Mouse (Mus musculus) heart, adult 8-10 months (tissue): Measurements from ENCODE around the gene St14. TPM values are rescaled to one million over a fixed set of nuclear protein-coding genes. Genes with fewer than 3 reads are reported as not detected.
"Not testable (repeated sequence)": the region's sequence is repeated elsewhere in the genome, so short reads cannot be mapped to it uniquely, and the experiment has no call there.

Experiments
- DNase-seq: peaks from one replicate; pipeline ENCODE4 v3.0.0; 2022; ENCODE audit warnings: low spot score
- total RNA-seq, 4 experiments: library from RNA; stranded (reverse); gene quantifications; 2 replicates each; pipeline ENCODE4 v1.2.4; 2022

Gene St14
- under 1 TPM; 0.12 to 0.66 (median 0.22) TPM for total RNA-seq

- DNase-seq: no peak
These were observed at the start of gene St14 for GRCm38 (mm10) chr9:31131205-31131968. Gene St14 (minus strand): TSS chr9:31131853.

GRCm38 (mm10) chr9:31177692-31178091 is 46.0 kb upstream of the St14 start:
- DNase-seq: no peak

- DNase-seq: peak; percentile 87
These were observed 44.9 kb upstream of the St14 start for GRCm38 (mm10) chr9:31176379-31177130.

GRCm38 (mm10) chr9:31175978-31176377 is 44.3 kb upstream of the St14 start:
- DNase-seq: no peak

- DNase-seq: no peak
These were observed 43.7 kb upstream of the St14 start for GRCm38 (mm10) chr9:31175346-31175745.

GRCm38 (mm10) chr9:31168356-31169093 is 36.9 kb upstream of the St14 start:
- DNase-seq: no peak

- no peak for DNase-seq
These were observed 35.7 kb upstream of the St14 start for GRCm38 (mm10) chr9:31167305-31167704.

- not testable (repeated sequence) for DNase-seq
These were observed 33.9 kb upstream of the St14 start for GRCm38 (mm10) chr9:31165505-31165904.

- DNase-seq: no peak
These were observed 31.7 kb upstream of the St14 start for GRCm38 (mm10) chr9:31163327-31163726.

GRCm38 (mm10) chr9:31162911-31163310 is 31.3 kb upstream of the St14 start:
- DNase-seq: no peak

- no peak for DNase-seq
These were observed 28.3 kb upstream of the St14 start for GRCm38 (mm10) chr9:31159910-31160309.

- no peak for DNase-seq
These were observed 24.9 kb upstream of the St14 start for GRCm38 (mm10) chr9:31156594-31156993.

GRCm38 (mm10) chr9:31151050-31151449 is 19.4 kb upstream of the St14 start:
- peak; percentile 33 for DNase-seq

GRCm38 (mm10) chr9:31148135-31148534 is 16.5 kb upstream of the St14 start:
- DNase-seq: no peak

- DNase-seq: no peak
These were observed 13.7 kb upstream of the St14 start for GRCm38 (mm10) chr9:31145272-31145925.

GRCm38 (mm10) chr9:31142924-31143323 is 11.3 kb upstream of the St14 start:
- DNase-seq: no peak

GRCm38 (mm10) chr9:31133131-31133530 is 1.5 kb upstream of the St14 start:
- DNase-seq: no peak

- DNase-seq: no peak
These were observed 1.1 kb downstream of the St14 start for GRCm38 (mm10) chr9:31130357-31131204.

- DNase-seq: no peak
These were observed 1.7 kb downstream of the St14 start for GRCm38 (mm10) chr9:31129956-31130355.

- no peak for DNase-seq
These were observed 3.7 kb downstream of the St14 start for GRCm38 (mm10) chr9:31127876-31128465.
